Mouse (Mus musculus) right cerebral cortex, postnatal 10 days (tissue): ENCODE measurements around the gene Olfr18.
"Not testable (repeated sequence)": the region's sequence is repeated elsewhere in the genome, so short reads cannot be mapped to it uniquely, and the experiment has no call there.

Source experiments
- DNase-seq, 2 experiments: peaks; one replicate each; pipeline ENCODE4 v3.0.0; 2021; ENCODE audit warnings: low spot score in 2 of 2

The Olfr18 gene

DNA sequence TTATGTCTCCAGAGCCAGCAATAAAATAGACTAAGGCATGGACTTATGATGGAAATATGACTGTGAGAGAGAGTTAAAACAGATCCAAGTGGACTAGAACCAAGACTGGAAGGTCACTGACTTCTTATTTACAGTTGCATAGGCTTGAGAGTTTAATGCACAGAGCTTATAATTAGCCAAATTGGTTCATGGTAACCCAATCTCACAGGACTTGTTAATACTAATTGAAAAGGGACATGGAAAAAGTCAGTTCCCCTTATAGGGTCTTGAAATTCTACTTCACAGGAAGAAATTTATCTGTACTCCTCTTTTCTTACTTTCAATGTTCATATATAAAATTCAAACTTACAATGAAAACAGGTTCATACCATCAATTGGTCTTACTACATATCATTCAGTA lies at the start of gene Olfr18:
TSS of gene Olfr18 (minus strand) at position 101 of the 400 bp plus-strand sequence.
- DNase-seq: no peak

DNA sequence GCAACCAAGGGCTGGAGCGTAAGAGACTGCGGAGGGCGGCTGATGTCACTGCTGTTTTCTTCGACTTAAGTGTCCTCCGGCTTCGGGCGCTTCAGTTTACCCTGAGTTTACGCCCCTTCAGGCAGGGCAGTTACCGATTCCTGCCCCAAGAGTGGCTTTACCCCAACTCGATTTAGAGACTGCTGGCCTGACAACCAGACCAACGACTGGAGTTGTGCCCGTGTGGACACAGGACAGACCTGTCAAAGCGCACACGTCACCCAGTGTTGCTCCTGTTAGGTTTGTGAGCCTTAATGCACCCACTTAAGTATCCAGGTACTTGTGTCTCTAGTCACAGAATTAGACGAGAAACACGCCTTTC lies 49.4 kb upstream of the Olfr18 start:
- DNase-seq: no peak

DNA sequence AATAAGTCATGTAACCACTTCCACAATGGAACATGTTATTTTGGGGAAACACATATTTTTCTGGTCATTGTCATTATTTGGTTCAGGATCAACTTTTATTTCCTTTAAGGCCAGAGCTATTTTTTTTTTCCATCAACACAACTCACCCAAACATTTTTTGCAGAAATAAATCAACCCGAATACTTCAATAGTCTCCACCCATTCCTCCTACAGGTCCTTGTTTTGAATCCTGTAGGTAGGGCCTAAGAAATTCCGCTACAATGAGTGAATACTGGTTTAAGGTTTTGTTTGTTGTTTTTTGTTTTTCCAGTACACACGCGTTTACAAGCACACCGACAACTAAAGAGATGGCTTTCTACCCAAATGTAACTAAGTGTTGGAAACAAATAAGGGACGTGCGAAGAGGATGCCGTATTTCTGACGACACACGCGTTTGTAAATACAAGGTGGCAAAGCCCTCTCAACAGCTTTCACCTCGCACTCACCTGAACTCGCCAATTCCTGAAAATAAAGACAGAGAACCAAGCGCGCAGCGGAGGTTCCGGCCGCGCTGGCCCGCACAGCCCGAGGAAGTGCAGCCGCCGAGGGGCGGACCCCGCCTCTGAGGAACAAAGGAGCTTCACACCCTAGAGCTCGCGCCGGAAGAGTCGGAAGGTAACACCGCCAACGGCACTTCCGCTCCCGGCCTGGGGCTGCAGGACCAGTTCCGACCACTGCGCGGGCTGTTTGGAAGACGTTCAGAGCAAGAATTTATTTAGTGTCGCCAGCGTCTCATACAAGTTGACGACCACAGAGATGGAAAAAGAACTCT lies 48.8 kb upstream of the Olfr18 start, which contains the start of gene Zfp560:
TSS of gene Zfp560 (minus strand) at position 646 of the 811 bp plus-strand sequence.
- DNase-seq: peak; percentile 92 to 94

DNA sequence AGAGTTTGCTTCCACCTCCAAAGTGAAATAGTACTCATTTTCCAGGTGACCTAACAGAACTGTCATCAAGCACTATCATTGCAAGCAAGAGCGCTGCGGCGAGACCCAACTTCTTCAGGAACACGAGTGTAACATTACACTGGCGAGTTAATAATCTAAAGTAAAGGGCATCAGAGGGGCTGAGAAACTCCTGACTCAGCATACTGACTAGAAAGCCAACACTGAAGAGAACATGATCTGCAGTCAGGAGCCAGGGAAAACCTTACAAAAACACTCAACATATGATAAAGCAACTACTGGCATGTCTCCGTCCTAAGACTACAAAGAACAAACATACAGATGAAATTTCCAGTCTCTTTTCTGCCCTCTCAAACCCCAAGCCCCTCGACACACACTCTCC lies 47.8 kb upstream of the Olfr18 start:
- no peak for DNase-seq

DNA sequence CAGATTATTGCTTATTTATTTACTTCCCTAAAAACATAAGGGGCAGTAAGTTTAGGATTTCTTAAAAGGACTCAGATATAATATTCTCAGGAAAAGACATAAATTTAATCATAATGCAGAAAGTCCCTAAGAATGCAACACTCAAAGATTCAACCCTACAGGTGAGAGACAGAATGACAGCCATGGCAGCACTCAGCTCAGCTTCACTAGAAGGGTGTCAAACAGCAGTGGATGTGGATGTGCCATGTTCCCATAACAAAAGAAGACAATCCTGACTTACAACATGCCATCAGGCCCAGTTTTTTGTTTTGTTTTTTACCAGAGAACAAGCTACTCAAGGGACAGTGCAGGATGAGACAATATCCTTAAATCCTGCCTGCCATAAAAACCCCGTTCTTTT lies 38.8 kb upstream of the Olfr18 start:
- DNase-seq: no peak

DNA sequence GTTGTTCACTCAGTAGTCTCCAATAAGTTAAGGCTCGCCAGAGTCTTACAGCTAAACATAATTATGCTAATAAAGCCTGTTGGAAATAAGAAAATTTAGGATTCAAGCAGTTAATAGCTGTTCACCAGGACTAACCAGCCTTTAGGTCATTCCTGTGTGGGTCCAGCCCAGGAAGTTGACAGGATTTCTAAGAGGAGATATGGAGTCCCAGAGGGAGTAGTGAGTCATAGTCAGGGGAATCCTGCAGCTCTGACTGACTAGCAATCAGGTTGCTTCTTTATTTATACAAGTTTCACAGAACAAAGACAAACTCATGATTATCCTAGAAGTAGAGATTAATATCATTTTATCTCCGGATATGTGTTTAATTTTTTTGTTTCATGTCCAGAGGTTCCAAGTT lies 31.4 kb upstream of the Olfr18 start:
- DNase-seq: no peak

DNA sequence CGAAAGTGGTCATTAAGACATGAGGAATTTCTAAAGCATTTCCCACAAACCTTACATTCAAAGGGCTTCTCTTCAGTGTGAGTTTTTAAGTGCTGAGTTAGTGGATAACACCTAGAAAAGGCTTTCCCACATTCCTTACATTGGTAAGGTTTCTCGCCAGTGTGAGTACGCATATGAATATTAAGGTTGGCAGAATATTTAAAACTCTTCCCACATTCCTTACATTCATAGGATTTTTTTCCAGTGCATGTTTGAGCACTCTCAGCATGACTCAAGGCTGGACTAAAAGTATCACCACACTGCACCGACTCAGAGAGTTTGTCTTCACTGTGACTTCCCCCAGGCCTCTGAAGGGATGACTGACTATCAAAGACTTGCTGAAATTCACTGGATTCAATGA lies 12.6 kb upstream of the Olfr18 start:
- DNase-seq: no peak

DNA sequence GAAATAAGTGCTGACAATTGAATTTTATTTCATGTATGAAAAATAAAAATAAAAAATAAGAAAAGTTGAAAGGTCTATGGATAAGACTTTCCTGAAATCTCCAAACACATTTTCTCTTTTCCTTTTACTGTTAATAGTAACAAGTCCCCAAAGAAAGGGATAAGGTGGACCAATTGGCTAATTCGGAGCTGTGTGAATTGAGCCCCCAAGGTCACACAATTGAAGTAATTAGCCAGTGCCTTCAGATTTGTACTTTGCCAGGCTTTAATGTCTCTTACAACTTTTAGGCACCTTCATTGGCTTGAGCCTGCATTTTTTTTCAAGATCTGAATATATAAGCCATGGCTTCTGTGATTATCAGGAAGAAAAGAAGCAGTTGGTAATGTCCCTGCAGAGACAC lies 37.7 kb downstream of the Olfr18 start, which contains the start of gene Olfr873:
TSS of gene Olfr873 (plus strand) at position 301 of the 400 bp plus-strand sequence.
- no peak for DNase-seq

DNA sequence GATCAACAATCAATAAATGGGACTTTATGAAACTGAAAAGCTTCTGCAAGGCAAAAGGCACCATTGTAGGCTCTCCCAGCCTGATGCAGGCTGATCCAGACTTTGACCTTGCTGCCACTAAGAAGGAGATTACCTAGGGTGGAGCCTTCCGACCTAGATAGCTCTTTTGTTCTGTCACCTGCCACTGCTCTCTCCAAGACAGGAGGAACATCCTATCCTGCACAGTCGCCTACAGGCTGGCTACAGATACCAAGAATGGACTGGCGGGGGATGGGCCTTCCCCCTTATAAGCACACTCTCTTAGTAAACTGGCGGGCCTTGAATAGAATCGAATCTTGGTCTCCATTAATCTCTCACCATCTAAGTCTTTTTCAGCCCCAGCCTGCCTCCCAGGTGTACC lies 40.3 kb downstream of the Olfr18 start:
- DNase-seq: not testable (repeated sequence)

DNA sequence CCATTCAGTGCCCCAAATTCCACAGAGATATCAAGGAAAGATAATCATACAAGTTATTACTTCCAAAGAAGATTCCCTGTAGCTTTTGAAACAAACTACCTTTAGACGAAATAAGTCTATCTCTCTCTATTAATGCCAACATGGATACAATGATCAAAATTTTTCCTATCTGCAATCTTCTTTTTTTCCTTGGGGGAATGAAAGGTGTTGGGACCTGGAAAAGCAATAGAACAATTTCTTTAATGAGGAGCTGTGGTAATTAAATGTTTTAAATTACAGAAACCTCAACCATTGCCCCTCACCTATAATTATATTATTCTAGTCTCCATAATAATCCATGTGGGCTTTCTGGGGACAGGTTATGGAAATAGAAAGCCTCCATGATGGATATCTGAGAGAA lies 53.8 kb downstream of the Olfr18 start, which contains the start of gene Olfr39:
TSS of gene Olfr39 (plus strand) at position 301 of the 400 bp plus-strand sequence.
- no peak for DNase-seq
